Mouse (Mus musculus) CD4-positive, CD25-positive, alpha-beta regulatory T cell, adult 2 months (primary cell): ENCODE measurements around the gene Plaur.
"Not testable (repeated sequence)": the region's sequence is repeated elsewhere in the genome, so short reads cannot be mapped to it uniquely, and the experiment has no call there.

Experiments used
- DNase-seq: peaks from one replicate; pipeline ENCODE4 v3.0.0-alpha.2; 2012; ENCODE audit warnings: low read depth, low spot score

Plaur gene

DNA sequence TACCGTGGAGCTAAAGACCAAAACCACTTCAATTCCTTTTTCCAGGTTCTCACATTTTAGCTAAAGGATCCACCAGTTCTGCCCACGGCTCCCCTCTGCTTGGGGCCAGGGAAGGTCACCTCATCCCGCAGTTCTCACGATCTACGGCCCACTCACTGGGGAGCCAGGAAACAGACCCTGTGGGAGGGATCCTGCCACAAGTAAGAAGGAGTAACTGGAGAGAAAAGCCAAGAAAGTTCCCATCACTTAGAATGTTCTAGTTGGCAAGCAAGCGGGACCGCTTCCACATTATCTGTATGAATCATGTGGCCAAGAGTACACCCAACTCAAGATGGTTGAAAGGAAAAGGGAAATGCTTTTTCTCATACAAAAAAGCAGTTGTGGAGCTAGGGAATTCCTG, 14.6 kb downstream of the Plaur start:
- DNase-seq, result no peak

DNA sequence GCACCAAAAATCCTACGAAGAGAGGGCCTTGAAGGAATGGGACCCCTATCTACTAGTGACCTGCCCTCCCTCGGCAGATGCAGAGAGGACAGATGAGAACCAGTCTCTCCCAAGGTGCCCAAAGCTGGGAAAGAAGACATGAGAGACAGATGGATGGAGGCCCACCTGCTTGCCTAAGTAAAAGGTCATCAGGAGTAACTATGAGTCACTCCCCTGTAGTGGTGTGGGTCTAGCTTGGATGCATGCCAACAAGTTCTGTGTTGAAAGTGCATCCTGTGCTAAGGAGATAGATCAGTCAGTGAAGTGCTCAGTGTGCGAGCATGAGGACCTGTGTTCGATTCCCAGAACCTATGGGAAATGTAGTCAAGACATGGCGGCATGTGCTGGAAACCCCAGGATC, 16.6 kb downstream of the Plaur start:
- DNase-seq, result no peak

DNA sequence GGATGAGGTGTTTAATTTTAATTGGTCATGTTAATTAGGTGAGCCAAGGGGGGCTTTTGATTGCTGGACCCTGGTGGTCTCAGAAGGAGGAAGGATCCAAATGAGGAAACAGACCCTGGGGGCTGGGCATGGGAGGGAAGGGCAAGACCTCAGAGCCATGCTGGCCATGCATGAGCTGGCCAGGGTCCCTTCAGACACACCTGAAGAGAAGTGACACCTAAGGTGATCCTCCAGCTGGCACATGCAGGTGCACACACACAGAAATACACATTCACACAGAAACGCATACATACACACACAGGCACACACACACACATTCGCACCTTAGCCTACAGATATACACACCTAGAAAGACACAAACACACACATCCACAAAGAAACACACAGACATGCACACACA, 17.4 kb downstream of the Plaur start:
- no peak for DNase-seq

GRCm38 (mm10) chr7:24480121-24480941, 18.0 kb downstream of the Plaur start:
- DNase-seq, result no peak

GRCm38 (mm10) chr7:24480986-24481473, 18.7 kb downstream of the Plaur start:
- no peak for DNase-seq

GRCm38 (mm10) chr7:24481474-24482207, 19.4 kb downstream of the Plaur start, which contains the start of gene Cadm4:
Cadm4 (plus strand) TSS chr7:24482023.
- peak; percentile 89 for DNase-seq

DNA sequence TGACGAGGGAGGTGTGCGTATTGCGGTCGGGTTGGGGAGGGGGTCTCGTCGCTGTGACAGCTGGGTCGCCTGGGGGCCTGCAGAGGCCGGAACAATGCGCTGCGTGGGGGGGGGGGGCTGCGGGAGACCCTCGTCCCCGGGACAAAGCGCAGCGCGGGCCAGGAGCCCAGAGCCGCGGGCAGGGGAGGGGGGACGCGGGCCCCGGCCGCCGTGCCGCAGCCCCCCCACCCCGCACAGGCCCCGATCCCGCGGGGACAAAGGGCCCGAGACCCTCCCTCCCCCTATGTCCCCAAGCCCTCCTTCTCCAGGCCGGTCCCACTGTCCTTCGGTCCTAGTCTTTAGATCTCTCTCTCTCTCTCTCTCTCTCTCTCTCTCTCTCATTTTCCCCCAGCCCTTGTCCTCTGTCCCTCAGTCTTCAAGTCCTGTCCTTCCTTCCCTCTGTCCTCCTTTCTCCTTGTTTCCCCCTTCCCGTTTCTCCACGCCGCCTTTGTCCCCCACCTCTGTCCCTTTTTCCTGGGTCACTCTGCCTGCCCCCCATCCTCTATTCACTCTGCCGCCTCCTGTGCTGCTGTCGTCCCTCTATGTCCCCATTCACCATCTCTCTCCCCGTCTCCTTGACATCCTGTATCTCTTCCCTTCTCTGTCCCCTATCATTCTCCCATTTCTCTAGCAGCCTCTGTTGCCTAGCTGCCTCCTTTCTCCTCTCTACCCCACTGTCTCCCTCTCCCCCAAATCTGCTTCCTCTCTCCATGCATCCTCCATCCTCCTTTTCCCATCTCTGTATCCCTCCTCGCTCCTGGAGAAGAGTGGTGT, 20.1 kb downstream of the Plaur start:
- DNase-seq, result no peak

DNA sequence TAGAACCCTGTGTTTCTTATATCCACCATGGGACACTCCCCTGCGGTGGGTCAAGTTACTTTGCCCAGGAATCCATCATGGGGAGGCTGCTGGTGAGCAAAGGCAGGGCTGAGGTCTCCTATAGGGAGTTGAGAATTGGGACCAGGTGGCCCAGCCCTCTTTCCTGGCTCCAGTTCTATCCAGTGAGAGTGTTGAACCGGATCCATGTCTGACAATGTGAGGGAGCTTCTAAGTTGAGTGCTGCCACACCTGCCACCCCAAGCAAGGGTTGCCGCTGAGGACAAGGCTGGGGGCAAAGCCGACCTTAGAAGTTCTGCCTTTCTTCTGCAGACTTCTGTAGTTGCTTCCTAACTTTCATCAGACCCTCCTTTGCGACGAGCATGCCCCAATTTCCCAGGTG, 21.0 kb downstream of the Plaur start:
- not testable (repeated sequence) for DNase-seq

DNA sequence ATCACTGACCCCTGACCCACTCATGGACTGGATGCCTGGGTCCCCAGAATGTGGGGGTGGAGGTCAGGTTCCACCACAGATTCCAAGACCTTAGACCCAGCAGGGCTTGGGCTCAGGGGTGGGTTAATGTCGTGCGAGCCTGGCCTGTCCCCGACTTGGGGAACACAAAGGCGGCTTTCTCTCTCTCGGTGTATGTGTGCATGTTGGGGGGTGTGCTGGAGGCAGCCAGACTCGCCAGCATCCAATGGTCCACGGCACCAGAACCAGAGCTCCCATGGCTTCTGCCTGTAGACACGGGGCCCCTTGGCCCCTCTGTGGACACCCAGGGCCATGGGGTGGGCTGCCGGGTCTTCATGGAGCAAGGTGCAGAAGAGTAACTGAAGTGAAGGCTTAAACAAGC, 23.2 kb downstream of the Plaur start:
- no peak for DNase-seq

- DNase-seq, result no peak
These were observed 24.4 kb downstream of the Plaur start for GRCm38 (mm10) chr7:24486654-24487130.

- no peak for DNase-seq
These were observed 25.1 kb downstream of the Plaur start for GRCm38 (mm10) chr7:24487403-24487802.

DNA sequence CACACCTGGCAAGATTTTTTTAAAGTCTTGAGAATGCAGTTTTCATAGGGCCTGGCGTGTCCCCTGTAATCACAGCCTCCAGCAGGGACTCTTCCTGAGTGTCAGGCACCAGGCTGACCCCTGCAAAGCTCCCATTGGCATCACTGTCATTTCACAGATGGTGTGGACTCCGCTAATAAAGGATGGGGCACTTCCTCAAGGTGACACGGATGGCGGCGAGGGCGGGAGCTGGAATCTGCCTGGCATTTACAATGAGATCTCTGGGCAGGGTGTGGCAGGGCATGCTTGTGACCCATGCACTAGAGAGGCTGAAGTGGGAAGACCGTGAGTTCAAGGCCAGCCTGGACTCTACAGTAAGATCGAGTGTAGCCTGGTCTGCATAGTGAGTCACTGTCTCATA, 26.0 kb downstream of the Plaur start:
- DNase-seq, result no peak

DNA sequence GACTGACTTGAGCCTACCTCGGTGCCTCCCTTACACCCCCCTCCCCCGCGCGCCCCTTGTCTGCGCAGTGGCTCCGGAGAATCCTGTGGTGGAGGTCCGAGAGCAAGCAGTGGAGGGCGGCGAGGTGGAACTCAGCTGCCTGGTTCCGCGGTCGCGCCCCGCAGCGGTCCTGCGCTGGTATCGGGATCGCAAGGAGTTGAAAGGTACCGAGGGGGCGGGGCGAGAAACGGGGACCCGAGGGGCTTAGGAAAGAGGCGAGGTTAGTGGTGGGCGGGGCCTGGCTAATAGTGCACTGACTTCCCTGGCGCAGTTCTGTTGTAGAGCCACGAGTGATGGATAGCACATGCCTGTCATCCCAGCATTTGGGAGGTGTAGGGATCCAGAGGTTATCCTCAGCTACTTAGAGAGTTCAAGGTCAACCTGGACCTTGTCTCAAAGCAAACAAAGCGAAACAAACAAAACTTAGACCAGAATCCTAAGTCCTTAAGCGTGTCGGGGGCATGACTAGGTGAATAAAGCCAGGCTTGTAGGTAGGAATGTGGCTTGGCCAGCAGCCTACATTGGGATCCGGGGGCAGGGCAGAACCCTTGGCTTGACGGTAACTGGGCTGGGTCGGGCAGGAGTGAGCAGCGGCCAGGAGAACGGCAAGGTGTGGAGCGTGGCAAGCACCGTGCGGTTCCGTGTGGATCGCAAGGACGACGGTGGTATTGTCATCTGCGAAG, 37.7 kb downstream of the Plaur start:
- peak; percentile 34 for DNase-seq

DNA sequence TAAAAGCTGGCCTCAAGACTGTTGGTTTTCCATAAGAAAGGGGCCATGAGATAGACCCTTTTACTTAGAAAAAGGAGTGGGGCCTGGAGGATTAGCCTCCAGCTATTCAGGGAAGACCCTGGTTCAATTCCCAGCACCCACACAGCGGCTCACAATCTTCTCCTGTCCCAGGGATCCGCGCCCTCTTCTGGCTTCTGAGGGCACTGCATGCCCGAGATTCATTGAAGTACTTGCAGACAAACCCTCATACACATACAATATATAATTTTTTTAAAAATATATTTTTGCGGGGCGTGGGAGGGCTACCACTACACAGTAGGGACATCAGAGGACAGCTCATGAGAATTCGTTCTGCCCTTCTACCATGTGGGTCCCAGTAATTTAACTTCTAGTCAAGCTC, 38.6 kb downstream of the Plaur start:
- peak; percentile 68 for DNase-seq

- peak; percentile 55 for DNase-seq
These were observed 39.2 kb downstream of the Plaur start for GRCm38 (mm10) chr7:24501492-24501891.

DNA sequence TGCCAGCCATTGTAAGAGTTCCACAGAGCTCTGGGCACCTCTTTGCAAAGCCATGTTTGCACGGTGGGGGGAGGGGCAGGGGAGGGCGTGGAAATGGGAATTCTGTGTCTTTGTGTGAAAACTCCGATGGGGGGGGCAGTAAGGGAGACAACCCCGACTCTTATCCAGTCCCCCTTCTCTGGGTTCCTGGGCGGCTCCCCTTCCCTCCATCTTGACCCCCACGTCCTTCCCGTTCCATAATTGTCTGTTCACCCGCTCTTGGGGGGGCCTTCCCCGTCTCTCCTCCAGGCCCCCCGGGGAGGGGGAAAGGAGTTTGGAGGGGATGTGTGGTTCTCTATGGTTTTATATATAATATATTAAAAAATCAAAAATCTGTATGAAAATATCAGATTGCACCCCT, 41.7 kb downstream of the Plaur start:
- no peak for DNase-seq

DNA sequence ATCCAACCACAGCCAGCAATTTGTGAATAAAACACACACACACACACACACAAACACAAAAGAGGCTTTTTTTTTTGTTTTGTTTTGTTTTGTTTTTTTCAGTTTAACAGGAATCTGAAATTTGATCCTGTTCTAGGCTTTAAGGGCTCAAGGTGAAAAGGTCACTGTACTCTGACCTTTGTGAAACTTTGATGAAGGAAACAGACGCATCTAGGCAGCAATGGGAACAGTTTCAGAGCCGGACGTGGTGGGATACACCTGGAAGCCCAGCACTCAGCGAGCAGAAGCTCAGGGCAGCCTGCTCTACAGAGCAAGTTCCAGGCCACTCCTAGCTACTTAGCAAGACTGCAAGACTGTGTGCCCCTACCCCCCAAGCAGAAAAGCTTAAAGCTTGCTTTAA, 42.6 kb downstream of the Plaur start:
- DNase-seq, result no peak

- DNase-seq, result no peak
These were observed 43.3 kb downstream of the Plaur start for GRCm38 (mm10) chr7:24505447-24506064.

DNA sequence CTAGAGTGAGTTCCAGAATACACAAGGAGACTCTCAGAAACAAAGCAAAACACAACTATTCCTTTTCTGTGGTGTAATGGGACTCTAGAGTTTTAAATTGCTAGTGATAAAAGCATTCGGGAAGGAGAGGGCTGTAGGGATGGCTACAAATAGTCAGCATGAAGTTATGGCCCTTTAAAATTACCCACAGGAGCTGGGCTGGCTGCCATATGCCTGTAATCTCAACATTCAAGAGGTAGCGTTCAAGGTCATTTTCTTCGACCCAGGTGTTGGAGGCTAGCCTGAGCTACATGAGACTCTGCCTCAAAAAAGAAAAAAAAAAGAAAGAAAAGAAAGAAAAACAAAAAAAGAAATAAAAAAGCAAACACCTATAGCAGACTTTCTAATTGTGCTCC, 43.8 kb downstream of the Plaur start:
- DNase-seq, result no peak

DNA sequence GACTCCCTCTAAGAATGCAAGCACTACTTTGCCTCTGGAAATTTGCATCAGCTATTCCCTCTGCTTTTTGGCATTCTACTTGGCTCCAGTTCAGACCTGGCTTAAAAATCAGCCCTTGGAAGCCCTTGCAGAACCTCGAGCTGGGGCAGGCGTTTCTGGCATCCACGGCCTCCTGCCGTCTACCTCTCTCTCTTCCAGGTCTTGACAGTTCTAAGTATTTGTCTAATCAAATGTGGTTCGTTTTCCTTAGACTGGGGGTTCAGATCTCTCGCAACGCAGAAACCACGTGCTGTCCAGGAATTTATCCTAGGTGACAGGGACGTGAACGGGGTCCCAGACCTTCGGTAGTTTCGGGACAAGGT, 44.2 kb downstream of the Plaur start:
- DNase-seq, result no peak
